Mouse (Mus musculus): ENCODE measurements around the gene B4galt4.
A peak's percentile ranks its signal among the peaks of the same experiment; 100 is the strongest.

B4galt4 gene

GRCm38 (mm10) chr16:38742113-38742658 is at the start of gene B4galt4:
Gene B4galt4, plus strand, starts transcription at chr16:38742264.
- peak; percentile 76 for DNase-seq

- no peak for DNase-seq
These were observed 47.0 kb upstream of the B4galt4 start for GRCm38 (mm10) chr16:38694906-38695540.

- no peak for DNase-seq
These were observed 46.5 kb upstream of the B4galt4 start for GRCm38 (mm10) chr16:38695557-38695956.

GRCm38 (mm10) chr16:38697611-38698010 is 44.5 kb upstream of the B4galt4 start:
- DNase-seq = no peak

- DNase-seq = no peak
These were observed 41.5 kb upstream of the B4galt4 start for GRCm38 (mm10) chr16:38700392-38701162.

- no peak for DNase-seq
These were observed 40.4 kb upstream of the B4galt4 start for GRCm38 (mm10) chr16:38701492-38702185.

GRCm38 (mm10) chr16:38702316-38702715 is 39.7 kb upstream of the B4galt4 start:
- no peak for DNase-seq

- DNase-seq = no peak
These were observed 38.6 kb upstream of the B4galt4 start for GRCm38 (mm10) chr16:38703501-38703900.

- DNase-seq = no peak
These were observed 36.4 kb upstream of the B4galt4 start for GRCm38 (mm10) chr16:38705531-38706281.

- DNase-seq = no peak
These were observed 35.3 kb upstream of the B4galt4 start for GRCm38 (mm10) chr16:38706782-38707181.

- no peak for DNase-seq
These were observed 33.0 kb upstream of the B4galt4 start for GRCm38 (mm10) chr16:38708962-38709520.

GRCm38 (mm10) chr16:38711245-38711644 is 30.8 kb upstream of the B4galt4 start:
- no peak for DNase-seq

- no peak for DNase-seq
These were observed 30.0 kb upstream of the B4galt4 start for GRCm38 (mm10) chr16:38712105-38712504.

GRCm38 (mm10) chr16:38712581-38713403 is 29.3 kb upstream of the B4galt4 start, which contains the start of gene Arhgap31:
Gene Arhgap31, minus strand, starts transcription at chr16:38713274.
- peak; percentile 84 for DNase-seq

- DNase-seq = no peak
These were observed 28.4 kb upstream of the B4galt4 start for GRCm38 (mm10) chr16:38713404-38714258.

- DNase-seq = peak; percentile 19
These were observed 27.9 kb upstream of the B4galt4 start for GRCm38 (mm10) chr16:38714259-38714526.

- no peak for DNase-seq
These were observed 20.7 kb upstream of the B4galt4 start for GRCm38 (mm10) chr16:38721377-38721776.

- no peak for DNase-seq
These were observed 17.8 kb upstream of the B4galt4 start for GRCm38 (mm10) chr16:38724256-38724655.

GRCm38 (mm10) chr16:38724974-38725373 is 17.1 kb upstream of the B4galt4 start:
- peak; percentile 34 for DNase-seq

GRCm38 (mm10) chr16:38728576-38729132 is 13.4 kb upstream of the B4galt4 start:
- no peak for DNase-seq
